Comparison of ENCODE assay signal across 8 mouse cellular contexts in the genomic region with DNA sequence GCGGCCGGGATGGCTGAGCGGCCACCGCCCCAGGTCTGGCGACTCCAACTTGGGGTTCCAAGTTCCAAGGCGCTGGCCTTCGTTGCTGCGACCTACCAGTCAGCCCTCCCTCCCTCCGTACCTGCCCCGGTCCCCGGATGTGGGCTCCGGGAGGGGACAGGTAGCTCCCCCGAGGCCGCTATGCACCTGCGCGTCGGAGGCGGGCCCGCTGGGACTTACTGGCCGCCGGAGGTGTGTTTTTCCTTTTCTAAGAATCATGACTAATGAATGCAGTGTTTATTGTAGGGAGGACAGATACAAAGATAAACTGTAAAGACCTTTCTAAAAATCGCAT. TPM values are rescaled to one million over a fixed set of nuclear protein-coding genes. Genes with fewer than 3 reads are reported as not detected.
DNase-seq lines count a peak whose midpoint lies in the region; ATAC-seq and TF ChIP-seq lines count a peak whose summit lies in the region.

No protein-coding gene starts in this region.

- DNase-seq in spleen, adult 18-20 months: peak; percentile 36 to 41
- no peak for DNase-seq in spleen, adult 12 weeks (ENCODE audit: low spot score)
- DNase-seq in forebrain, postnatal 0 days: no peak
- DNase-seq in limb, embryonic 11.5 days (ENCODE audit: low spot score): no peak
- DNase-seq in midbrain, postnatal 0 days (ENCODE audit: low spot score): no peak
- no peak for DNase-seq in cerebellum, postnatal 36 days
- no peak for DNase-seq in retina, embryonic 14.5 days (ENCODE audit: low spot score)
- no peak for DNase-seq in cerebellum, postnatal 10 days

- H3K27ac ChIP-seq in forebrain, postnatal 0 days (ENCODE audit: low read depth, low read length): no peak overlapping the region
- no peak overlapping the region for H3K27ac ChIP-seq in limb, embryonic 11.5 days (replicated peaks; ENCODE audit: low read depth, low read length)
- H3K27ac ChIP-seq in midbrain, postnatal 0 days (ENCODE audit: low read depth, low read length): no peak overlapping the region

- peak overlapping the region; percentile 44 for H3K4me3 ChIP-seq in forebrain, postnatal 0 days (ENCODE audit: low read depth, low read length)
- peak overlapping the region; percentile 37 for H3K4me3 ChIP-seq in limb, embryonic 11.5 days (ENCODE audit: low read depth, low read length)
- H3K4me3 ChIP-seq in midbrain, postnatal 0 days (ENCODE audit: low read depth, low read length): peak overlapping the region; percentile 43

- H3K27me3 ChIP-seq in forebrain, postnatal 0 days (ENCODE audit: insufficient read depth, low read length): peaks cover 24% of the 10 kb centered on the region
- H3K27me3 ChIP-seq in limb, embryonic 11.5 days (ENCODE audit: control insufficient read depth, insufficient read depth, low read length): peaks cover 34% of the 10 kb centered on the region
- H3K27me3 ChIP-seq in midbrain, postnatal 0 days (ENCODE audit: insufficient read depth, low read length): peaks cover 18% of the 10 kb centered on the region

- TF ChIP-seq CTCF in forebrain, postnatal 0 days (IDR thresholded peaks at IDR 0.05; ENCODE audit: low read depth): no peak
- TF ChIP-seq CTCF in midbrain, postnatal 0 days (IDR thresholded peaks at IDR 0.05): no peak

- no peaks in the 10 kb centered on the region for H3K9me3 ChIP-seq in forebrain, postnatal 0 days (ENCODE audit: low read length)
- no peaks in the 10 kb centered on the region for H3K9me3 ChIP-seq in limb, embryonic 11.5 days (ENCODE audit: control insufficient read depth, low read length)
- no peaks in the 10 kb centered on the region for H3K9me3 ChIP-seq in midbrain, postnatal 0 days (ENCODE audit: low read length)

- H3K9ac ChIP-seq in forebrain, postnatal 0 days: 0 out of 2 replicates have a peak overlapping the region, but pooled peaks have one; percentile 22
- 0 out of 2 replicates have a peak overlapping the region, but pooled peaks have one; percentile 24 for H3K9ac ChIP-seq in limb, embryonic 11.5 days (ENCODE audit: low read length)
- no peak overlapping the region for H3K9ac ChIP-seq in midbrain, postnatal 0 days (replicated peaks; ENCODE audit: low read length, poor library complexity, severe bottlenecking)

- no peaks in the 10 kb centered on the region for H3K36me3 ChIP-seq in forebrain, postnatal 0 days (ENCODE audit: insufficient read depth)
- no peaks in the 10 kb centered on the region for H3K36me3 ChIP-seq in limb, embryonic 11.5 days (ENCODE audit: control insufficient read depth, insufficient read depth, low read length)
- H3K36me3 ChIP-seq in midbrain, postnatal 0 days (ENCODE audit: insufficient read depth, low read length): no peaks in the 10 kb centered on the region

- ATAC-seq in forebrain, postnatal 0 days: no peak
- peak; percentile 2; the same call in 1 of the 2 replicates for ATAC-seq in limb, embryonic 11.5 days (ENCODE audit: insufficient number of reproducible peaks, low FRiP score, low TSS enrichment, low read depth)
- ATAC-seq in midbrain, postnatal 0 days (ENCODE audit: low FRiP score): no peak

- no peaks in the 10 kb centered on the region for H3K4me1 ChIP-seq in forebrain, postnatal 0 days (ENCODE audit: insufficient read depth)
- H3K4me1 ChIP-seq in limb, embryonic 11.5 days (ENCODE audit: control insufficient read depth, insufficient read depth, low read length): no peaks in the 10 kb centered on the region; the same call in 1 of the 2 replicates
- 0 out of 2 replicates have a peak, but pooled peaks cover 3% of the 10 kb centered on the region for H3K4me1 ChIP-seq in midbrain, postnatal 0 days (ENCODE audit: insufficient read depth, low read length)

- H3K4me2 ChIP-seq in forebrain, postnatal 0 days (ENCODE audit: low read depth): peak overlapping the region; percentile 71
- peak overlapping the region; percentile 66 for H3K4me2 ChIP-seq in limb, embryonic 11.5 days (ENCODE audit: low read depth, severe bottlenecking)
- peak overlapping the region; percentile 71 for H3K4me2 ChIP-seq in midbrain, postnatal 0 days (ENCODE audit: low read depth, low read length, poor library complexity, severe bottlenecking)

- WGBS in forebrain, postnatal 0 days: 5% methylated on average over 22 of the region's 22 CpGs
- WGBS in limb, embryonic 11.5 days: 4% methylated on average over 22 of the region's 22 CpGs
- 3% methylated on average over 21 of the region's 22 CpGs for WGBS in midbrain, postnatal 0 days

RNA-seq across cellular contexts. Expression of gene Epcam, which starts 1.2 kb away (rescaled TPM):
- total RNA-seq in forebrain, postnatal 0 days (2014; rRNA removed): 0.69 and 1.6 TPM in 2 replicates
- 1.6 and 1.9 TPM in 2 replicates for polyA plus RNA-seq in forebrain, postnatal 0 days (2015; fragmentation: Nextera tagmentation; extraction: Ambion mirVana)
- 45.5 and 53.3 TPM in 2 replicates for polyA plus RNA-seq in limb, embryonic 11.5 days (2014; fragmentation: Nextera tagmentation; extraction: Ambion mirVana)
- total RNA-seq in midbrain, postnatal 0 days (2014; rRNA removed): 2.3 and 3.1 TPM in 2 replicates
- polyA plus RNA-seq in midbrain, postnatal 0 days (2015; fragmentation: Nextera tagmentation; extraction: Ambion mirVana): 4.7 and 5.2 TPM in 2 replicates

RNA-seq across cellular contexts. Expression of gene Msh2, which starts 35.1 kb away (rescaled TPM):
- 31.1 and 33.5 TPM in 2 replicates for total RNA-seq in forebrain, postnatal 0 days (2014; rRNA removed)
- polyA plus RNA-seq in forebrain, postnatal 0 days (2015; fragmentation: Nextera tagmentation; extraction: Ambion mirVana): 36.0 and 41.5 TPM in 2 replicates
- 87.9 and 93.0 TPM in 2 replicates for polyA plus RNA-seq in limb, embryonic 11.5 days (2014; fragmentation: Nextera tagmentation; extraction: Ambion mirVana)
- 26.0 and 29.7 TPM in 2 replicates for total RNA-seq in midbrain, postnatal 0 days (2014; rRNA removed)
- polyA plus RNA-seq in midbrain, postnatal 0 days (2015; fragmentation: Nextera tagmentation; extraction: Ambion mirVana): 41.0 and 47.1 TPM in 2 replicates

Comparison
In these comparisons a context has a peak if more than half of its experiments do, and no peak if none do; other contexts are left out.
1. DNase-seq: peak in spleen, adult 18-20 months (2 of 2); none in spleen, adult 12 weeks (single experiment), forebrain, postnatal 0 days (single experiment), limb, embryonic 11.5 days (single experiment), midbrain, postnatal 0 days (single experiment), cerebellum, postnatal 36 days (0 of 2), retina, embryonic 14.5 days (single experiment) and cerebellum, postnatal 10 days (0 of 2).
2. Peak in every context shown above with its lines, with median percentiles within 50 percentile points of each other: H3K4me2 ChIP-seq and H3K4me3 ChIP-seq.